Mouse (Mus musculus): ENCODE results near the gene N4bp2l2. TPM values are rescaled to one million over a fixed set of nuclear protein-coding genes. Genes with fewer than 3 reads are reported as not detected.
"Not testable (repeated sequence)": the region's sequence is repeated elsewhere in the genome, so short reads cannot be mapped to it uniquely, and the experiment has no call there.

N4bp2l2 gene
- polyA plus RNA-seq (2014; fragmentation: Nextera tagmentation; extraction: Ambion mirVana), result 32.2 and 36.6 TPM in 2 replicates

DNA sequence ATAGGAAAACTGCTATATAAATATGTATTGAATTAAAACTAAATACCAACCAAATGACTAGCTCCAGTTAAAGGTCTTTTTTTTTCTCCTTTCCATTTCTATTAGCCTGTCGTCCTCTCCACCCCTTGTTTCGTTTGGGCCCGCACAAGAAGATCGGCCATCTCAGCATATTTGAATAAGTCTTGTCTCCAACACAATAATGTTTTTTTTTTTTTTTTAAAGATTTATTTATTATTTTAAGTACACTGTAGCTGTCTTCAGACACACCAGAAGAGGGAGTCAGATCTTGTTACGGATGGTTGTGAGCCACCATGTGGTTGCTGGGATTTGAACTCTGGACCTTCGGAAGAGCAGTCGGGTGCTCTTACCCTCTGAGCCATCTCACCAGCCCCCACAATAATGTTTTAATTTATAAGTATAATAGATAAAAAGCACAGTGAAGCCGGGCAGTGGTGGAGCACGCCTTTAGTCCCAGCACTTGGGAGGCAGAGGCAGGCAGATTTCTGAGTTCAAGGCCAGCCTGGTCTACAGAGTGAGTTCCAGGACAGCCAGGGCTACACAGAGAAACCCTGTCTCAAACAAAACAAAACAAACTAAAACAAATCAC is at the start of gene N4bp2l2:
N4bp2l2 (minus strand) TSS at position 51 of the 607 bp plus-strand sequence.
- 92% methylated on average over 8 of the region's 9 CpGs for WGBS
- peak within 1 kb of the TSS; percentile 82 for H3K4me2 ChIP-seq (ENCODE audit: low read length)
- peaks cover 0 to 11% of the 10 kb centered on the region in 2 experiments; a peak in 2 of 4 replicates for H3K4me1 ChIP-seq (ENCODE audit: control insufficient read depth in 2 of 2, insufficient read depth in 2 of 2, low read length in 2 of 2)
- peaks cover 11% of the 10 kb centered on the region for H3K36me3 ChIP-seq (ENCODE audit: control insufficient read depth, insufficient read depth, low read length)
- H3K27me3 ChIP-seq (ENCODE audit: control insufficient read depth, insufficient read depth, low read length); ATAC-seq (ENCODE audit: insufficient number of reproducible peaks, insufficient read depth, low FRiP score, low read depth); H3K9me3 ChIP-seq (ENCODE audit: control insufficient read depth, low read length): not testable (repeated sequence)
- peak within 1 kb of the TSS; percentile 77 to 87 for H3K4me3 ChIP-seq (ENCODE audit: control insufficient read depth in 1 of 2, insufficient read depth in 1 of 2, low read depth in 1 of 2, low read length in 2 of 2)
- H3K27ac ChIP-seq (replicated peaks in 1 of 2; ENCODE audit: control insufficient read depth in 1 of 2, insufficient read depth in 1 of 2, low read depth in 2 of 2, low read length in 2 of 2), result peak within 1 kb of the TSS; percentile 92 to 98
- H3K9ac ChIP-seq (ENCODE audit: low read length), result peak within 1 kb of the TSS; percentile 96

DNA sequence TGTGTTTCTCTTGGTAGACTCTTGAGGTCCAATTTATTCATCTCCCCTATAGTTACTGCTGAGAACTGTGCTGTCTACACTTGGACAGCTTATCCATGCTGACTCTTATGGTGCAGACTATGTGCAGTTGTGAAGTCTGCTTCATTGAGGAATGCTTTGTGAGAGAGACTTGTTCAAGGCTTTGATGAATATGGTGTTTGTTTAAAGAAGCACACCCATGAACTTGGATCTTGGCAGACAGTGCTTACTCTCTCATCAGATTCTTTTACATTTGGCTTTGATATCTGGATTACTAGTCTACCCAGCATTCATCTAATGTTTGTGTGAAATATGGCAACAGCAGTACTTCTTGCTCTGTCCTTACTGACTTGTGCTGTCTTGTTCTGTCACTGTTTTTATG is 47.4 kb upstream of the N4bp2l2 start:
- H3K36me3 ChIP-seq (ENCODE audit: control insufficient read depth, insufficient read depth, low read length), result no peaks in the 10 kb centered on the region
- H3K4me1 ChIP-seq (ENCODE audit: control insufficient read depth in 2 of 2, insufficient read depth in 2 of 2, low read length in 2 of 2), result peaks cover 11 to 30% of the 10 kb centered on the region in 2 experiments
- H3K4me3 ChIP-seq (ENCODE audit: control insufficient read depth in 1 of 2, insufficient read depth in 1 of 2, low read depth in 1 of 2, low read length in 2 of 2), result no peak overlapping the region
- H3K27me3 ChIP-seq (ENCODE audit: control insufficient read depth, insufficient read depth, low read length), result no peaks in the 10 kb centered on the region
- H3K9ac ChIP-seq (ENCODE audit: low read length), result no peak overlapping the region
- ATAC-seq (ENCODE audit: insufficient number of reproducible peaks, insufficient read depth, low FRiP score, low read depth), result no peak
- no peak overlapping the region for H3K27ac ChIP-seq (replicated peaks in 1 of 2; ENCODE audit: control insufficient read depth in 1 of 2, insufficient read depth in 1 of 2, low read depth in 2 of 2, low read length in 2 of 2)
- no peak overlapping the region for H3K4me2 ChIP-seq (ENCODE audit: low read length)
- no peaks in the 10 kb centered on the region for H3K9me3 ChIP-seq (ENCODE audit: control insufficient read depth, low read length)

- H3K4me3 ChIP-seq (ENCODE audit: control insufficient read depth in 1 of 2, insufficient read depth in 1 of 2, low read depth in 1 of 2, low read length in 2 of 2), result no peak overlapping the region
- no peak overlapping the region for H3K9ac ChIP-seq (ENCODE audit: low read length)
- H3K9me3 ChIP-seq (ENCODE audit: control insufficient read depth, low read length), result no peaks in the 10 kb centered on the region
- no peaks in the 10 kb centered on the region for H3K36me3 ChIP-seq (ENCODE audit: control insufficient read depth, insufficient read depth, low read length)
- peak overlapping the region; percentile 4 to 27; a peak in 2 of 4 replicates for H3K27ac ChIP-seq (replicated peaks in 1 of 2; ENCODE audit: control insufficient read depth in 1 of 2, insufficient read depth in 1 of 2, low read depth in 2 of 2, low read length in 2 of 2)
- H3K27me3 ChIP-seq (ENCODE audit: control insufficient read depth, insufficient read depth, low read length), result no peaks in the 10 kb centered on the region
- WGBS, result 57% methylated on average over 4 of the region's 4 CpGs
- H3K4me1 ChIP-seq (ENCODE audit: control insufficient read depth in 2 of 2, insufficient read depth in 2 of 2, low read length in 2 of 2), result peaks cover 11 to 23% of the 10 kb centered on the region in 2 experiments
- no peak for ATAC-seq (ENCODE audit: insufficient number of reproducible peaks, insufficient read depth, low FRiP score, low read depth)
- H3K4me2 ChIP-seq (ENCODE audit: low read length), result no peak overlapping the region
Measured at GRCm38 (mm10) chr5:150711503-150711902, 45.5 kb upstream of the N4bp2l2 start.

GRCm38 (mm10) chr5:150707181-150707580 is 41.2 kb upstream of the N4bp2l2 start:
- ATAC-seq (ENCODE audit: insufficient number of reproducible peaks, insufficient read depth, low FRiP score, low read depth); H3K4me3 ChIP-seq (ENCODE audit: control insufficient read depth in 1 of 2, insufficient read depth in 1 of 2, low read depth in 1 of 2, low read length in 2 of 2); H3K4me2 ChIP-seq (ENCODE audit: low read length); H3K36me3 ChIP-seq (ENCODE audit: control insufficient read depth, insufficient read depth, low read length); H3K27ac ChIP-seq (replicated peaks in 1 of 2; ENCODE audit: control insufficient read depth in 1 of 2, insufficient read depth in 1 of 2, low read depth in 2 of 2, low read length in 2 of 2); H3K9me3 ChIP-seq (ENCODE audit: control insufficient read depth, low read length); H3K9ac ChIP-seq (ENCODE audit: low read length); H3K27me3 ChIP-seq (ENCODE audit: control insufficient read depth, insufficient read depth, low read length): not testable (repeated sequence)
- WGBS, result 87% methylated on average over 3 of the region's 3 CpGs
- peaks cover 11 to 19% of the 10 kb centered on the region in 2 experiments; a peak in 3 of 4 replicates for H3K4me1 ChIP-seq (ENCODE audit: control insufficient read depth in 2 of 2, insufficient read depth in 2 of 2, low read length in 2 of 2)

DNA sequence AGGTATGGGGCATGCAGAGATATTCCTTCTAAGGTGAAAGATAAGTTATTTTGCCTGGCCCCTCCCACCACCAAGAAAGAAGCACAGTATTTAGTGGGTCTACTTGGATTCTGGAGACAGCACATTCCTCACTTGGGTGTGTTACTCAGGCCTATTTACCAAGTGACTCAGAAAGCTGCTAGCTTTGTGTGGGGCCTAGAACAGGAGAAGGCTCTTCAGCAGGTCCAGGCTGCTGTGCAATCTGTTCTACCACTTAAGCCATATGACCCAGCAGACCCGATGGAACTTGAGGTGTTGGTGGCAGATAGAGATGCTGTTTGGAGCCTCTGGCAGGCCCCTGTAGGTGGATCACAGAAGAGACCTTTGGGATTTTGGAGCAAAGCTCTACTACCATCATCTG is 40.7 kb upstream of the N4bp2l2 start:
- H3K9me3 ChIP-seq (ENCODE audit: control insufficient read depth, low read length); H3K9ac ChIP-seq (ENCODE audit: low read length); H3K4me3 ChIP-seq (ENCODE audit: control insufficient read depth in 1 of 2, insufficient read depth in 1 of 2, low read depth in 1 of 2, low read length in 2 of 2); H3K27ac ChIP-seq (replicated peaks in 1 of 2; ENCODE audit: control insufficient read depth in 1 of 2, insufficient read depth in 1 of 2, low read depth in 2 of 2, low read length in 2 of 2); ATAC-seq (ENCODE audit: insufficient number of reproducible peaks, insufficient read depth, low FRiP score, low read depth); H3K36me3 ChIP-seq (ENCODE audit: control insufficient read depth, insufficient read depth, low read length); H3K27me3 ChIP-seq (ENCODE audit: control insufficient read depth, insufficient read depth, low read length); H3K4me2 ChIP-seq (ENCODE audit: low read length): not testable (repeated sequence)
- peaks cover 11 to 16% of the 10 kb centered on the region in 2 experiments; a peak in 3 of 4 replicates for H3K4me1 ChIP-seq (ENCODE audit: control insufficient read depth in 2 of 2, insufficient read depth in 2 of 2, low read length in 2 of 2)
- WGBS, result 69% methylated on average over 1 of the region's 1 CpGs

DNA sequence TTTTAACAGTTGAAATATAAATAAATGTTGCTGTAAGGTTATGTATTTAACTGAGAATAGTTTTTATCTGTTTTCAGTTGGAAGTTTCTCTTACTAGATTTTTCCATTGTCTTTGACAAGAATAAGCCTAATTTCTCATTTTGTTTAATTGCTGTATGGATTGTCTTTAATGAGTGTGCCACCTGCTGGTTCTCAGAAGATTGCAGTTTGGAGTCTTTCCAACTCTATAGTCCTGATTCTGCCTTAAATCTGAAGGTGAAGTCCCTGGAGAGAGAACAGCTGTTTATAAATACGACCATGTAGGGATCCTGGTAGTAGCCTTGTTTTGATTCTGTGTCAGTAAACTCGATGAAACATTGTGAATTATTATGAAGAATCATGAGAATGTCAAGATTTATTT is 36.7 kb upstream of the N4bp2l2 start:
- Histone ChIP-seq H3K36me3 (ENCODE audit: control insufficient read depth, insufficient read depth, low read length) (no peaks in the 10 kb centered on the region), H3K9ac (ENCODE audit: low read length) (no peak overlapping the region), H3K4me3 (ENCODE audit: control insufficient read depth in 1 of 2, insufficient read depth in 1 of 2, low read depth in 1 of 2, low read length in 2 of 2) (no peak overlapping the region), H3K27me3 (ENCODE audit: control insufficient read depth, insufficient read depth, low read length) (no peaks in the 10 kb centered on the region), H3K4me1 (ENCODE audit: control insufficient read depth in 2 of 2, insufficient read depth in 2 of 2, low read length in 2 of 2) (no peaks in the 10 kb centered on the region), H3K4me2 (ENCODE audit: low read length) (no peak overlapping the region), H3K27ac (replicated peaks in 1 of 2; ENCODE audit: control insufficient read depth in 1 of 2, insufficient read depth in 1 of 2, low read depth in 2 of 2, low read length in 2 of 2) (no peak overlapping the region), H3K9me3 (ENCODE audit: control insufficient read depth, low read length) (no peaks in the 10 kb centered on the region)
- WGBS, result 56% methylated on average over 2 of the region's 2 CpGs
- no peak for ATAC-seq (ENCODE audit: insufficient number of reproducible peaks, insufficient read depth, low FRiP score, low read depth)

DNA sequence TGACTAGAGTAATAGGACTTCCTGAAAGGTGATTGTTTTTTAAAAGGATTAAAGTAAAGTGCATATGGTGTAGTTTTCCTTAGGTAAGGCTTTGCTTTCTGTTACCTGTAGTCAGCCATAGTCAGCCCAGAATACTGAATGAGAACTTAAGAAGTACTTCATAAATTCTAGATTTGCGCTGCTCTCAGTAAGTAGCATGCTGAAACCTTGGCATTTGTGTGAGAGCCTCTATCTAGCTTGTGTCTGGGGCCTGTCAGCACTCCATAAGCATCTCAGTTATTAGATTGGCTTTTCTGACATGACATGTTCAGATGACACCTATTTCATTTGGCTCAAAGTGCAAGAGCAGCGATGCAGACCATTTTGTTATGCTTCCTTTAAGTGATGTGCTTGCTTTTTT is 27.3 kb upstream of the N4bp2l2 start:
- Histone ChIP-seq H3K4me3 (ENCODE audit: control insufficient read depth in 1 of 2, insufficient read depth in 1 of 2, low read depth in 1 of 2, low read length in 2 of 2) (no peak overlapping the region), H3K9ac (ENCODE audit: low read length) (no peak overlapping the region), H3K27ac (replicated peaks in 1 of 2; ENCODE audit: control insufficient read depth in 1 of 2, insufficient read depth in 1 of 2, low read depth in 2 of 2, low read length in 2 of 2) (no peak overlapping the region), H3K4me2 (ENCODE audit: low read length) (no peak overlapping the region), H3K27me3 (ENCODE audit: control insufficient read depth, insufficient read depth, low read length) (no peaks in the 10 kb centered on the region), H3K36me3 (ENCODE audit: control insufficient read depth, insufficient read depth, low read length) (peaks cover 8% of the 10 kb centered on the region; the same call in 1 of the 2 replicates), H3K9me3 (ENCODE audit: control insufficient read depth, low read length) (no peaks in the 10 kb centered on the region), H3K4me1 (ENCODE audit: control insufficient read depth in 2 of 2, insufficient read depth in 2 of 2, low read length in 2 of 2) (peaks cover 0 to 6% of the 10 kb centered on the region in 2 experiments; a peak in 1 of 4 replicates)
- ATAC-seq (ENCODE audit: insufficient number of reproducible peaks, insufficient read depth, low FRiP score, low read depth), result no peak
- 63% methylated on average over 2 of the region's 2 CpGs for WGBS

DNA sequence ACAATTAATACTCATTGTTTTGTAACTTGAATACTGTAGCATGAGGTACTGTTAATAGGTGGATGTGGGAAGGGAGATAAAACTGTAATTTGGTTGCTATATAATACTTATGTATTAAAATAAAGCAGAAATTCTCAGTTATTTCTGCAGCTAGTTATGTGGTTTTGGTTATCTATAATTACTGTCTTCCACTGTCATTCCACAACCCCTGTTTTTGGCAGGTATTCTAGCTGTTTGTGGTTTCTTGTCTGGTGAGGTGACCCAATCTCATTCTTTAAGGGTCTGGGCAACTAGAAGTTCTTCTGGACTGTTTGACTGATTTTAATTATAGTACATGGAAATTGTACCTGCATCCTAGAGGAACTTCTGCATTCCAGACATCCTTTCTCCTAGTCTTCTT is 24.7 kb upstream of the N4bp2l2 start:
- no peak overlapping the region for H3K27ac ChIP-seq (replicated peaks in 1 of 2; ENCODE audit: control insufficient read depth in 1 of 2, insufficient read depth in 1 of 2, low read depth in 2 of 2, low read length in 2 of 2)
- H3K4me3 ChIP-seq (ENCODE audit: control insufficient read depth in 1 of 2, insufficient read depth in 1 of 2, low read depth in 1 of 2, low read length in 2 of 2), result no peak overlapping the region
- H3K4me2 ChIP-seq (ENCODE audit: low read length), result no peak overlapping the region
- peaks cover 3% of the 10 kb centered on the region; the same call in 1 of the 2 replicates for H3K36me3 ChIP-seq (ENCODE audit: control insufficient read depth, insufficient read depth, low read length)
- ATAC-seq (ENCODE audit: insufficient number of reproducible peaks, insufficient read depth, low FRiP score, low read depth), result no peak
- H3K4me1 ChIP-seq (ENCODE audit: control insufficient read depth in 2 of 2, insufficient read depth in 2 of 2, low read length in 2 of 2), result peaks cover 0 to 6% of the 10 kb centered on the region in 2 experiments; a peak in 1 of 4 replicates
- H3K9me3 ChIP-seq (ENCODE audit: control insufficient read depth, low read length), result no peaks in the 10 kb centered on the region
- no peak overlapping the region for H3K9ac ChIP-seq (ENCODE audit: low read length)
- H3K27me3 ChIP-seq (ENCODE audit: control insufficient read depth, insufficient read depth, low read length), result no peaks in the 10 kb centered on the region
